Mouse (Mus musculus) retina, embryonic 14.5 days (tissue): ENCODE data around the gene Vmn1r157.
"Not testable (repeated sequence)": the region's sequence is repeated elsewhere in the genome, so short reads cannot be mapped to it uniquely, and the experiment has no call there.

Experiments
- DNase-seq: peaks from one replicate; pipeline ENCODE4 v3.0.0-alpha.2; 2015; ENCODE audit warnings: low spot score

Gene Vmn1r157

DNA sequence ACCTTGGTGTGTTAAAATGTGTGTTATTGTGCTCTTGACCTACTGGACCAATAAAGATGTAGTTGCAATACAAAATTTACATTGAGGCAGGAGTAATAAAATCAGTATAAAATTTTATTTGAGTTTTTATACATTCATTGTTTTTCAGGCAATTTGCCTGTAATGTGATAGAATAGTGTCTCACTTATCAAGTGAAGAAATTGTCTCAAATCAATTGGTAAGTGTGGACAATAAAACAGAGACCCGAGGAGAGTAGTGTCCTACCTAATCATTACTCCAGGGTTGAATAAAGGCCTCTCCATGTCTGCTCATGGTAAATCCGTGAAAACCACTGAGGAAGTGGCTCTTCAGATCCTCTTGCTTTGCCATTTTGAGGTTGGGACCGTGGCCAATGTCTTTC is at the start of gene Vmn1r157:
Vmn1r157 (plus strand) TSS at position 301 of the 400 bp plus-strand sequence.
- not testable (repeated sequence) for DNase-seq

DNA sequence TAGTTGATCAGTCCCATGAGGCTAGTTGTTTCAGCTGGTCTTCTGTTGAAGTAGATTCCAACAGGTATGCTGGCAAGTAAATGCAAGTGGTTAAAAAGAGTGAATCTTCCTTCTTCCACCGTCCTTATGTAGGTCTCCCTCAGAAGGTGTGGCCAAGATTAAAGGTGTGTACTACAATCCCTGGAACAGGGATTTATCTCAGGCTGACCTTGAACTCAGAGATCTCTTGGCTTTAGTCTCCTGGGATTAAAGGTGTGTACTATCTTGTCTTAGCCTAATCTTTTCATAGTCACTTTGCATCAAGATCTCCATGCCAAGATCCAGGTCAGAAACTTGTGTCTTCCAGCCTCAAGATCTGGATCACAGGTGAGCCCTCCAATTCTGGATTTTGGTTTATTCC is 41.9 kb upstream of the Vmn1r157 start, which contains the start of gene Gm4567:
Gm4567 (minus strand) TSS at position 101 of the 400 bp plus-strand sequence.
- not testable (repeated sequence) for DNase-seq

DNA sequence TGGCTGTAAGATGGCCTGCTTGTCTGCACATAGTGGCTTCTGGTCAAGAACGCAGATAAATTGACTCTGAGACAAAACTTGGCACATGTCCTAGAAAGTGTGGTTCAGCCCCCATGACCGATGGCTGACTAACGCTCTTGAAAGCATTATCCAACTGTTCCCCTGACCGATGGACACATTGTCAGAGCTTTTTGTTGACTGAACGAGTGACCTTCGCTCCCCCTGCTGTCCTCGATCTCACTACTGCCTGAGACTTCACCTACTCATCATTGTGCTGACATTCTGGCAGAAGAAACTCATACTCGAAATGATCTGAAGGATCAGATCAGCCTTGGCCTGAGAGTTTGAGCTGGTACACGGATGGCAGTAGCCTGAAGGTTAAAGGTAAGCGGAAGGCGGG is 14.5 kb downstream of the Vmn1r157 start:
- DNase-seq: not testable (repeated sequence)

DNA sequence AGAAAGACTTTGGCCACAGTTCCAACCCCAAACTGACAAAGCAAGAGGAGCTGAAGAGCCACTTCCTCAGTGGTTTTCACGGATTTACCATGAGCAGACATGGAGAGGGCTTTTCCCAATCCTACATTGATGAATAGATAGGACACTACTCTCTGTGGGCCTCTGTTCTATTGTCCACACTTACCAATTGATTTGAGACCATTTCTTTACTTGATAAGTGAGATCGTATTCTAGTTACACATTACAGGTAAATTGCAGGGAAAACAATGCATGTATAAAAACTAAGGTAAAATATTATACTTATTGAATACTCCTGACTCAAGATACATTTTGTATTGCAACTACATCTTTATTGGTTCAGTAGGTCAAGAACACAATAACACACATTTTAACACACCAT is 29.2 kb downstream of the Vmn1r157 start, which contains the start of gene Vmn1r158:
Vmn1r158 (minus strand) TSS at position 101 of the 400 bp plus-strand sequence.
- not testable (repeated sequence) for DNase-seq
